In genomic region chr5:46445122-46445521, GRCm38 (mm10) we compare ENCODE assay signal across 12 mouse cellular contexts.
DNase-seq lines count a peak whose midpoint lies in the region; ATAC-seq lines count a peak whose summit lies in the region.
"Had no signal": no experiment of that assay in that cellular context is flagged by ENCODE, and none has a peak within 500 bp of the region (broad histone marks: within the 10 kb centered on the region; RNA-seq: fewer than 3 reads in every experiment).

No protein-coding gene starts in this region.

- intact Hi-C loops in heart, postnatal 36 days (cut with DNase I): loop anchor here (10.0 kb wide), 1 partner anchor 1790 kb away; no protein-coding TSS in a partner anchor
- intact Hi-C loops in gastrocnemius, postnatal 14 days (cut with DNase I; ENCODE audit: low total_unique reads): no loop called here

- H3K4me2 ChIP-seq in heart, embryonic 15.5 days: 0 out of 2 replicates have a peak overlapping the region, but pooled peaks have one; percentile 7
- peak overlapping the region; percentile 22 for H3K4me2 ChIP-seq in hindbrain, embryonic 14.5 days (replicated peaks)
- no peak overlapping the region for H3K4me2 ChIP-seq in midbrain, embryonic 16.5 days (ENCODE audit: low read length)
- H3K4me2 ChIP-seq: liver, embryonic 13.5 days had no signal

- H3K4me3 ChIP-seq in heart, embryonic 15.5 days: no peak overlapping the region
- no peak overlapping the region for H3K4me3 ChIP-seq in hindbrain, embryonic 14.5 days (replicated peaks; ENCODE audit: low read length)
- H3K4me3 ChIP-seq in midbrain, embryonic 16.5 days (ENCODE audit: low read depth, low read length): no peak overlapping the region
- H3K4me3 ChIP-seq: heart, adult 2 months; liver, embryonic 13.5 days had no signal

- DNase-seq in heart, postnatal 36 days: no peak
- DNase-seq in embryo, embryonic 11 days: peak; percentile 36
- DNase-seq in hindbrain, embryonic 14.5 days (ENCODE audit: low spot score): no peak
- DNase-seq in frontal cortex, postnatal 14 days (ENCODE audit: low spot score in 2 of 2): no peak
- no peak for DNase-seq in gastrocnemius, postnatal 14 days
- DNase-seq in layer of hippocampus, adult 9-11 months: no peak
- DNase-seq: cerebellum, postnatal 14 days; heart, adult 2 months; liver, embryonic 13.5 days had no signal

- no peak overlapping the region for H3K27ac ChIP-seq in heart, embryonic 15.5 days
- no peak overlapping the region for H3K27ac ChIP-seq in hindbrain, embryonic 14.5 days
- H3K27ac ChIP-seq in midbrain, embryonic 16.5 days (ENCODE audit: low read length): no peak overlapping the region
- H3K27ac ChIP-seq: heart, adult 2 months; liver, embryonic 13.5 days had no signal

- no peaks in the 10 kb centered on the region for H3K36me3 ChIP-seq in heart, embryonic 15.5 days
- H3K36me3 ChIP-seq in hindbrain, embryonic 14.5 days (replicated peaks; ENCODE audit: control insufficient read depth, insufficient read depth): no peaks in the 10 kb centered on the region
- H3K36me3 ChIP-seq in midbrain, embryonic 16.5 days (ENCODE audit: control insufficient read depth, insufficient read depth, low read length): no peaks in the 10 kb centered on the region
- H3K36me3 ChIP-seq: liver, embryonic 13.5 days had no signal

- H3K9me3 ChIP-seq in heart, embryonic 15.5 days (replicated peaks): no peaks in the 10 kb centered on the region
- H3K9me3 ChIP-seq in hindbrain, embryonic 14.5 days (ENCODE audit: control insufficient read depth, low read length): no peaks in the 10 kb centered on the region
- no peaks in the 10 kb centered on the region for H3K9me3 ChIP-seq in midbrain, embryonic 16.5 days (replicated peaks; ENCODE audit: control insufficient read depth, low read length, poor library complexity, severe bottlenecking)
- H3K9me3 ChIP-seq: liver, embryonic 13.5 days had no signal

- WGBS in heart, embryonic 15.5 days: 41% methylated on average over 7 of the region's 7 CpGs
- WGBS in hindbrain, embryonic 14.5 days: 13% methylated on average over 7 of the region's 7 CpGs
- 5% methylated on average over 7 of the region's 7 CpGs for WGBS in midbrain, embryonic 16.5 days

- ATAC-seq in heart, embryonic 15.5 days (replicated peaks; ENCODE audit: insufficient number of reproducible peaks, insufficient read depth, low FRiP score, low read depth): no peak
- ATAC-seq in hindbrain, embryonic 14.5 days (ENCODE audit: low FRiP score): no peak
- peak; percentile 59; the same call in 1 of the 2 replicates for ATAC-seq in midbrain, embryonic 16.5 days
- ATAC-seq: Patski had no signal

- peaks cover 8% of the 10 kb centered on the region; the same call in 1 of the 2 replicates for H3K4me1 ChIP-seq in heart, embryonic 15.5 days (replicated peaks)
- peaks cover 10% of the 10 kb centered on the region for H3K4me1 ChIP-seq in hindbrain, embryonic 14.5 days (replicated peaks; ENCODE audit: control insufficient read depth, insufficient read depth, low read length)
- H3K4me1 ChIP-seq in midbrain, embryonic 16.5 days (ENCODE audit: control insufficient read depth, insufficient read depth, low read length): peaks cover 5% of the 10 kb centered on the region; the same call in 1 of the 2 replicates
- H3K4me1 ChIP-seq: liver, embryonic 13.5 days had no signal

- H3K9ac ChIP-seq in heart, embryonic 15.5 days: no peak overlapping the region
- H3K9ac ChIP-seq in hindbrain, embryonic 14.5 days: no peak overlapping the region
- H3K9ac ChIP-seq in midbrain, embryonic 16.5 days (ENCODE audit: low read depth, low read length): no peak overlapping the region
- H3K9ac ChIP-seq: liver, embryonic 13.5 days had no signal

- no peaks in the 10 kb centered on the region for H3K27me3 ChIP-seq in heart, embryonic 15.5 days
- H3K27me3 ChIP-seq in hindbrain, embryonic 14.5 days (ENCODE audit: control insufficient read depth, insufficient read depth, low read length): no peaks in the 10 kb centered on the region
- no peaks in the 10 kb centered on the region for H3K27me3 ChIP-seq in midbrain, embryonic 16.5 days (ENCODE audit: control insufficient read depth, insufficient read depth, low read depth, low read length)
- H3K27me3 ChIP-seq: liver, embryonic 13.5 days; Patski had no signal
